Mouse (Mus musculus) gastrocnemius, adult 2 months (tissue): ENCODE results near the gene Galnt7. TPM values are rescaled to one million over a fixed set of nuclear protein-coding genes. Genes with fewer than 3 reads are reported as not detected.
A peak's percentile ranks its signal among the peaks of the same experiment; 100 is the strongest.

ENCODE experiments used
- DNase-seq: peaks from one replicate; pipeline ENCODE4 v3.0.0; 2022
- H3K27ac ChIP-seq: fragments of 200-600 bp; 2 replicates; pipeline ENCODE4 v1.8.1; 2022; ENCODE audit warnings: mild to moderate bottlenecking
- H3K4me3 ChIP-seq: fragments of 200-600 bp; 2 replicates; pipeline ENCODE4 v1.8.1; 2022; ENCODE audit warnings: mild to moderate bottlenecking, moderate library complexity
- CTCF ChIP-seq: fragments of 200-600 bp; IDR thresholded peaks from 2 replicates; pipeline ENCODE4 v1.8.1; 2022; ENCODE audit warnings: antibody characterized with exemption, mild to moderate bottlenecking, moderate library complexity
- intact Hi-C: fragments of 180-260 bp; cut with DNase I; formaldehyde crosslinking; loops from one replicate; pipeline ENCODE4 v1.15.1; 2025
- long read RNA-seq, 2 experiments: library from polyadenylated mRNA; stranded (forward); transcript quantifications; one replicate each; pipeline ENCODE4 v2.0.0; 2021
- total RNA-seq, 2 experiments: library from RNA; stranded (reverse); gene quantifications; 2 replicates each; pipeline ENCODE4 v1.2.3; 2021

Gene Galnt7
- total RNA-seq: 1 to 10 TPM; 2.5 to 3.0 TPM
- long read RNA-seq, experiment 1: 0 reads
- long read RNA-seq, experiment 2: 0 reads

- peak; percentile 77 for DNase-seq
Measured at GRCm38 (mm10) chr8:57652456-57653055, at the start of gene Galnt7. Gene Galnt7 (minus strand): TSS chr8:57653032.

GRCm38 (mm10) chr8:57688633-57689032 is 35.8 kb upstream of the Galnt7 start:
- TF ChIP-seq CTCF: no peak
- DNase-seq: no peak
- intact Hi-C loops: no loop called here
- Histone ChIP-seq H3K27ac (no peak overlapping the region), H3K4me3 (no peak overlapping the region)

More at GRCm38 (mm10) chr8:57652456-57653055, at the start of gene Galnt7:
- Histone ChIP-seq H3K27ac (peak within 1 kb of the TSS; percentile 90), H3K4me3 (peak within 1 kb of the TSS; percentile 95)
- intact Hi-C loops: loop anchor here (2.0 to 5.0 kb wide), 2 partner anchors 78 to 150 kb away; no protein-coding TSS in a partner anchor
- TF ChIP-seq CTCF: no peak

GRCm38 (mm10) chr8:57685803-57686202 is 33.0 kb upstream of the Galnt7 start:
- intact Hi-C loops: no loop called here
- no peak overlapping the region for H3K27ac ChIP-seq
- no peak for DNase-seq

GRCm38 (mm10) chr8:57680044-57680443 is 27.2 kb upstream of the Galnt7 start:
- Histone ChIP-seq H3K4me3 (no peak overlapping the region), H3K27ac (no peak overlapping the region)
- DNase-seq: no peak
- intact Hi-C loops: no loop called here
- TF ChIP-seq CTCF: no peak

More at GRCm38 (mm10) chr8:57685803-57686202, 33.0 kb upstream of the Galnt7 start:
- no peak overlapping the region for H3K4me3 ChIP-seq
- TF ChIP-seq CTCF: no peak

- DNase-seq: no peak
- Histone ChIP-seq H3K27ac (no peak overlapping the region), H3K4me3 (no peak overlapping the region)
- intact Hi-C loops: no loop called here
- TF ChIP-seq CTCF: no peak
Measured at GRCm38 (mm10) chr8:57664121-57664520, 11.3 kb upstream of the Galnt7 start.

GRCm38 (mm10) chr8:57660019-57660418 is 7.2 kb upstream of the Galnt7 start:
- intact Hi-C loops: no loop called here
- no peak for TF ChIP-seq CTCF
- Histone ChIP-seq H3K27ac (no peak overlapping the region), H3K4me3 (no peak overlapping the region)
- no peak for DNase-seq

- H3K27ac ChIP-seq: no peak overlapping the region
- H3K4me3 ChIP-seq: no peak overlapping the region
- intact Hi-C loops: no loop called here
- DNase-seq: no peak
- no peak for TF ChIP-seq CTCF
Measured at GRCm38 (mm10) chr8:57656446-57656845, 3.6 kb upstream of the Galnt7 start.

GRCm38 (mm10) chr8:57654146-57654545 is 1.3 kb upstream of the Galnt7 start:
- no peak for DNase-seq
- Histone ChIP-seq H3K4me3 (no peak overlapping the region), H3K27ac (no peak overlapping the region)
- no peak for TF ChIP-seq CTCF
- intact Hi-C loops: loop anchor here (5.0 kb wide), 1 partner anchor 148 kb away; no protein-coding TSS in a partner anchor

- Histone ChIP-seq H3K27ac (peak overlapping the region; percentile 58; the same call in 1 of the 2 replicates), H3K4me3 (peak overlapping the region; percentile 95)
- intact Hi-C loops: loop anchor here (2.0 to 5.0 kb wide), 2 partner anchors 79 to 149 kb away; no protein-coding TSS in a partner anchor
- TF ChIP-seq CTCF: no peak
- no peak for DNase-seq
Measured at GRCm38 (mm10) chr8:57653768-57654125, 915 bp upstream of the Galnt7 start.

GRCm38 (mm10) chr8:57653056-57653767 is 380 bp upstream of the Galnt7 start:
- peak overlapping the region; percentile 58 for H3K27ac ChIP-seq
- TF ChIP-seq CTCF: no peak
- intact Hi-C loops: loop anchor here (2.0 to 5.0 kb wide), 2 partner anchors 78 to 149 kb away; no protein-coding TSS in a partner anchor
- DNase-seq: peak; percentile 40
- peak overlapping the region; percentile 95 for H3K4me3 ChIP-seq

- DNase-seq: peak; percentile 87
- no peak; the same call in 1 of the 2 replicates for TF ChIP-seq CTCF
- peak overlapping the region; percentile 95 for H3K4me3 ChIP-seq
- H3K27ac ChIP-seq: peak overlapping the region; percentile 90
- intact Hi-C loops: loop anchor here (2.0 to 5.0 kb wide), 2 partner anchors 77 to 150 kb away; no protein-coding TSS in a partner anchor
Measured at GRCm38 (mm10) chr8:57651689-57652455, 960 bp downstream of the Galnt7 start.

- Histone ChIP-seq H3K27ac (peak overlapping the region; percentile 90), H3K4me3 (peak overlapping the region; percentile 95)
- intact Hi-C loops: loop anchor here (5.0 kb wide), 1 partner anchor 151 kb away; no protein-coding TSS in a partner anchor
- no peak for DNase-seq
- TF ChIP-seq CTCF: no peak
Measured at GRCm38 (mm10) chr8:57651357-57651688, 1.5 kb downstream of the Galnt7 start.
